ENCODE assay signal across 8 mouse cellular contexts in the genomic region with DNA sequence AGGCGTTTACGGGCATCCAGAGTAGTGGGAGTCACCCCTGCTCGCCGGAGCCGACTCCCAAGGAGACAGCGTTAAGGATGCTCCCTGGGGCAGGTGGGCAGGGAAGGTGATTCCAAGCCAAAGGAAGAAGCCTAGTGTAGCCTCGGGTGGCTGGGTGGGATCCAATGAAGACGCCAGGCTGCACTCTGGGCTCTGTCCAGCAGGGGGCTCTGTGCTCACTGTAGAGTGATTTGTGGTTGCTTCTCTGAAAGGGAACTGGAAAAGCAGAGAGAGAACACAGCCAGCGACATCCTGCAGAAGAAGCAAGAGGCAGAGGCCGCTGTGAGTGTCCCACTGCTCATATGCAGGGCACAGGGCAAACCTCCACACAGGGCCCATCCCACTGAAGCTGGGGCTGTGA. TPM values are rescaled to one million over a fixed set of nuclear protein-coding genes. Genes with fewer than 3 reads are reported as not detected.
A peak's percentile ranks its signal among the peaks of the same experiment; 100 is the strongest.
DNase-seq lines count a peak whose midpoint lies in the region; ATAC-seq lines count a peak whose summit lies in the region.

No protein-coding gene starts in this region.

- no peak overlapping the region for H3K4me3 ChIP-seq in forebrain, embryonic 12.5 days (replicated peaks)
- H3K4me3 ChIP-seq in hindbrain, embryonic 13.5 days: no peak overlapping the region

- peaks cover 75% of the 10 kb centered on the region for H3K36me3 ChIP-seq in forebrain, embryonic 12.5 days (replicated peaks)
- H3K36me3 ChIP-seq in hindbrain, embryonic 13.5 days: peaks cover 76% of the 10 kb centered on the region

- peaks cover 4% of the 10 kb centered on the region for H3K4me1 ChIP-seq in forebrain, embryonic 12.5 days
- peaks cover 7% of the 10 kb centered on the region; the same call in 1 of the 2 replicates for H3K4me1 ChIP-seq in hindbrain, embryonic 13.5 days (replicated peaks)

- DNase-seq in NIH3T3 (ENCODE audit: low read depth): peak; percentile 85
- DNase-seq in c-Kit-positive CD71-positive TER-119-negative erythroid progenitor cells, embryonic 14.5 days (ENCODE audit: low read depth): peak; percentile 65
- peak; percentile 87 to 94 for DNase-seq in left cerebral cortex, adult 18-20 months (ENCODE audit: low spot score in 2 of 2)
- peak; percentile 91 for DNase-seq in right cerebral cortex, postnatal 14 days
- peak; percentile 58 for DNase-seq in yolk sac, embryonic 10.5 days (ENCODE audit: low spot score)

- no peak overlapping the region for H3K4me2 ChIP-seq in forebrain, embryonic 12.5 days
- H3K4me2 ChIP-seq in hindbrain, embryonic 13.5 days: no peak overlapping the region

- no peak overlapping the region for H3K27ac ChIP-seq in forebrain, embryonic 12.5 days
- peak overlapping the region; percentile 61 for H3K27ac ChIP-seq in hindbrain, embryonic 13.5 days

- H3K27me3 ChIP-seq in forebrain, embryonic 12.5 days: no peaks in the 10 kb centered on the region
- no peaks in the 10 kb centered on the region for H3K27me3 ChIP-seq in hindbrain, embryonic 13.5 days

- H3K9me3 ChIP-seq in forebrain, embryonic 12.5 days: peaks cover 6% of the 10 kb centered on the region; the same call in 1 of the 2 replicates
- no peaks in the 10 kb centered on the region for H3K9me3 ChIP-seq in hindbrain, embryonic 13.5 days

- peak; percentile 9; the same call in 1 of the 2 replicates for ATAC-seq in forebrain, embryonic 12.5 days (ENCODE audit: low FRiP score)
- ATAC-seq in hindbrain, embryonic 13.5 days (ENCODE audit: low FRiP score): peak; percentile 43
- 0 out of 2 replicates have a peak, but pooled peaks have one; percentile 48 for ATAC-seq in megakaryocyte-erythroid progenitor cell, adult 5-6 weeks (replicated peaks; ENCODE audit: low FRiP score, low TSS enrichment, poor library complexity, severe bottlenecking)

- 49% methylated on average over 10 of the region's 10 CpGs for WGBS in forebrain, embryonic 12.5 days
- 42% methylated on average over 10 of the region's 10 CpGs for WGBS in hindbrain, embryonic 13.5 days

- H3K9ac ChIP-seq in forebrain, embryonic 12.5 days: no peak overlapping the region
- H3K9ac ChIP-seq in hindbrain, embryonic 13.5 days: no peak overlapping the region

RNA-seq across cellular contexts. Expression of a gene that starts 11.0 kb away (rescaled TPM):
- polyA plus RNA-seq in forebrain, embryonic 12.5 days (2016; fragmentation: Nextera tagmentation; extraction: Ambion mirVana): 33.9 and 38.6 TPM in 2 replicates
- polyA plus RNA-seq in hindbrain, embryonic 13.5 days (2015; fragmentation: Nextera tagmentation; extraction: Ambion mirVana): 35.9 and 36.7 TPM in 2 replicates
- total RNA-seq in left cerebral cortex, adult 18-20 months (2021): 10 to 100 TPM; 16.9 to 23.7 TPM
- total RNA-seq in megakaryocyte-erythroid progenitor cell, adult 5-6 weeks (2014; fragmentation: Nextera tagmentation): 2.1 and 7.3 TPM in 2 replicates
- total RNA-seq in megakaryocyte-erythroid progenitor cell, adult 5-6 weeks (2017): 1.4 and 9.6 TPM in 2 replicates

RNA-seq across cellular contexts. Expression of a gene that starts 18.3 kb away (rescaled TPM):
- 24.4 and 27.4 TPM in 2 replicates for polyA plus RNA-seq in forebrain, embryonic 12.5 days (2016; fragmentation: Nextera tagmentation; extraction: Ambion mirVana)
- 18.4 and 20.0 TPM in 2 replicates for polyA plus RNA-seq in hindbrain, embryonic 13.5 days (2015; fragmentation: Nextera tagmentation; extraction: Ambion mirVana)
- 10 to 100 TPM; 17.8 to 19.5 TPM for total RNA-seq in left cerebral cortex, adult 18-20 months (2021)
- 0.15 and 0.52 TPM in 2 replicates for total RNA-seq in megakaryocyte-erythroid progenitor cell, adult 5-6 weeks (2014; fragmentation: Nextera tagmentation)
- total RNA-seq in megakaryocyte-erythroid progenitor cell, adult 5-6 weeks (2017): 0.09 and 1.5 TPM in 2 replicates

RNA-seq across cellular contexts. Expression of a gene that starts 30.9 kb away (rescaled TPM):
- polyA plus RNA-seq in forebrain, embryonic 12.5 days (2016; fragmentation: Nextera tagmentation; extraction: Ambion mirVana): 5.3 and 5.5 TPM in 2 replicates
- 3.2 and 3.7 TPM in 2 replicates for polyA plus RNA-seq in hindbrain, embryonic 13.5 days (2015; fragmentation: Nextera tagmentation; extraction: Ambion mirVana)
- 10 to 100 TPM; 20.2 to 20.3 TPM for total RNA-seq in left cerebral cortex, adult 18-20 months (2021)
- 7.0 and 7.6 TPM in 2 replicates for total RNA-seq in megakaryocyte-erythroid progenitor cell, adult 5-6 weeks (2014; fragmentation: Nextera tagmentation)
- total RNA-seq in megakaryocyte-erythroid progenitor cell, adult 5-6 weeks (2017): 5.1 and 8.3 TPM in 2 replicates

RNA-seq across cellular contexts. Expression of a gene that starts 44.3 kb away (rescaled TPM):
- polyA plus RNA-seq in forebrain, embryonic 12.5 days (2016; fragmentation: Nextera tagmentation; extraction: Ambion mirVana): 83.9 and 89.0 TPM in 2 replicates
- polyA plus RNA-seq in hindbrain, embryonic 13.5 days (2015; fragmentation: Nextera tagmentation; extraction: Ambion mirVana): 84.3 and 86.5 TPM in 2 replicates
- total RNA-seq in left cerebral cortex, adult 18-20 months (2021): 10 to 100 TPM; 58.6 to 61.5 TPM
- total RNA-seq in megakaryocyte-erythroid progenitor cell, adult 5-6 weeks (2014; fragmentation: Nextera tagmentation): 108 and 114 TPM in 2 replicates
- total RNA-seq in megakaryocyte-erythroid progenitor cell, adult 5-6 weeks (2017): 85.8 and 110 TPM in 2 replicates

RNA-seq across cellular contexts. Expression of a gene that starts 49.7 kb away (rescaled TPM):
- 23.7 and 24.2 TPM in 2 replicates for polyA plus RNA-seq in forebrain, embryonic 12.5 days (2016; fragmentation: Nextera tagmentation; extraction: Ambion mirVana)
- polyA plus RNA-seq in hindbrain, embryonic 13.5 days (2015; fragmentation: Nextera tagmentation; extraction: Ambion mirVana): 17.1 and 19.6 TPM in 2 replicates
- total RNA-seq in left cerebral cortex, adult 18-20 months (2021): 10 to 100 TPM; 12.3 to 12.7 TPM
- total RNA-seq in megakaryocyte-erythroid progenitor cell, adult 5-6 weeks (2014; fragmentation: Nextera tagmentation): 6.6 and 27.2 TPM in 2 replicates
- total RNA-seq in megakaryocyte-erythroid progenitor cell, adult 5-6 weeks (2017): 7.0 and 10.6 TPM in 2 replicates

Comparison
In these comparisons a context has a peak if more than half of its experiments do, and no peak if none do; other contexts are left out.
1. RNA of a gene that starts 18.3 kb away (total RNA-seq): 17.8 to 19.5 TPM in left cerebral cortex, adult 18-20 months; 0.09 to 1.5 TPM in megakaryocyte-erythroid progenitor cell, adult 5-6 weeks; every median in the first group is over 4 times any median in the second.
2. Peak in every context shown above with its lines, with median percentiles within 50 percentile points of each other: DNase-seq and ATAC-seq.